Mouse (Mus musculus): ENCODE data around the gene Npepl1. TPM values are rescaled to one million over a fixed set of nuclear protein-coding genes. Genes with fewer than 3 reads are reported as not detected.
A peak's percentile ranks its signal among the peaks of the same experiment; 100 is the strongest.

Gene Npepl1
- polyA plus RNA-seq, 1 experiment from 2014 or later, result 60.2 TPM

GRCm38 (mm10) chr2:174103527-174103926 lies 6.6 kb upstream of the Npepl1 start:
- Histone ChIP-seq H3K4me2 (replicated peaks; ENCODE audit: low read depth, low read length) (no peak overlapping the region), H3K4me3 (ENCODE audit: low read depth, low read length) (no peak overlapping the region), H3K4me1 (ENCODE audit: insufficient read depth, low read depth, low read length) (no peaks in the 10 kb centered on the region), H3K27ac (ENCODE audit: low read length) (no peak overlapping the region), H3K27me3 (replicated peaks; ENCODE audit: insufficient read depth, low read length) (no peaks in the 10 kb centered on the region), H3K9ac (replicated peaks; ENCODE audit: low read depth) (no peak overlapping the region), H3K9me3 (ENCODE audit: low read length) (no peaks in the 10 kb centered on the region), H3K36me3 (ENCODE audit: insufficient read depth, low read length) (no peaks in the 10 kb centered on the region)
- 60% methylated on average over 4 of the region's 4 CpGs for WGBS
- DNase-seq (ENCODE audit: low spot score) (no peak), ATAC-seq (no peak)
- TF ChIP-seq CTCF (IDR thresholded peaks at IDR 0.05), result no peak
- TF ChIP-seq EP300 (IDR thresholded peaks at IDR 0.05), result no peak

GRCm38 (mm10) chr2:174107375-174107774 lies 2.8 kb upstream of the Npepl1 start:
- Histone ChIP-seq H3K27ac (ENCODE audit: low read length) (no peak overlapping the region), H3K4me2 (replicated peaks; ENCODE audit: low read depth, low read length) (no peak overlapping the region), H3K4me1 (ENCODE audit: insufficient read depth, low read depth, low read length) (peaks cover 11% of the 10 kb centered on the region), H3K27me3 (replicated peaks; ENCODE audit: insufficient read depth, low read length) (no peaks in the 10 kb centered on the region), H3K9ac (replicated peaks; ENCODE audit: low read depth) (no peak overlapping the region), H3K9me3 (ENCODE audit: low read length) (no peaks in the 10 kb centered on the region), H3K36me3 (ENCODE audit: insufficient read depth, low read length) (no peaks in the 10 kb centered on the region), H3K4me3 (ENCODE audit: low read depth, low read length) (no peak overlapping the region)
- DNase-seq (ENCODE audit: low spot score) (no peak), ATAC-seq (no peak)
- WGBS, result 81% methylated on average over 3 of the region's 3 CpGs
- no peak for TF ChIP-seq EP300 (IDR thresholded peaks at IDR 0.05)
- TF ChIP-seq CTCF (IDR thresholded peaks at IDR 0.05), result no peak

DNA sequence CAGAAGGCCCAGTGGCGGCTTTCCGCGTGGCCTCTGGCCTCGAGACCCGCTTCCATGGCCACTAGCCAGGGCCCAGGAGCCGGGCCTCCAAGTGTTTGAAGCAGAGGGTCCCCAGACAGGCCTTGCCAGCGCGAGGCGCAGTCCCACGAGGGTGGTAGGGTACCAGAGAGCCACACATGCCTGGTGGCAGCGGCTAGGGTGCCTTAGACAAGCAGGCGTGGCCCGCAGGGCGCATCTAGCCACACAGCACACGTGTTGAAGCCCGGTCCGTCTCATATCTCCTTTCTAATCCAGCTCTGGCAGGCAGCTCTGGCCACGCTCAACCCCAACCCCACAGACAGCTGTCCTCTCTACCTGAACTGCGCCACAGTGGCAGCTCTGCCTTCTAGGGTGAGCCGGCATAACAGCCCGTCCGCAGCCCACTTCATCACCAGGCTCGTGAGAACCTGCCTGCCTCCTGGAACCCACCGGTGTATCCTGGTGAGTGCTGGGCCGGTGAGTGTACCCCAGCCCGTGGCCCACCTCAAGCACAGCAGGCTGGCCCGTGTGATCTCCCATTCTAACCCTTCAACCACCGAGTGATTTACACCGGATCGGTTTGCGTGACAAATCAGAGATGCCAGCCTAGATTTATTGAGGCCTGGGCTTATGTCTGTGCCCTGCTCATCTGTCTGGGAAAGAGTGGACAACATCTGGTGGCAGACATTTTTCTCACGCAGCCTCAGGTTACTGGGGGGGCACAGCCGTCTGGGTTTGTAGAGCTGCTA lies 817 bp downstream of the Npepl1 start:
- H3K36me3 ChIP-seq (ENCODE audit: insufficient read depth, low read length), result peaks cover 9% of the 10 kb centered on the region
- DNase-seq (ENCODE audit: low spot score), result peak; percentile 17

GRCm38 (mm10) chr2:174112931-174113330 lies 2.8 kb downstream of the Npepl1 start:
- H3K9me3 ChIP-seq (ENCODE audit: low read length), result no peaks in the 10 kb centered on the region
- H3K9ac ChIP-seq (replicated peaks; ENCODE audit: low read depth), result no peak overlapping the region
- no peak overlapping the region for H3K4me2 ChIP-seq (replicated peaks; ENCODE audit: low read depth, low read length)
- no peak overlapping the region for H3K27ac ChIP-seq (ENCODE audit: low read length)
- H3K4me3 ChIP-seq (ENCODE audit: low read depth, low read length), result no peak overlapping the region
- no peak for DNase-seq (ENCODE audit: low spot score)
- no peak for ATAC-seq
- TF ChIP-seq EP300 (IDR thresholded peaks at IDR 0.05), result no peak
- WGBS, result 69% methylated on average over 18 of the region's 18 CpGs
- H3K27me3 ChIP-seq (replicated peaks; ENCODE audit: insufficient read depth, low read length), result no peaks in the 10 kb centered on the region
- H3K36me3 ChIP-seq (ENCODE audit: insufficient read depth, low read length), result peaks cover 10% of the 10 kb centered on the region
- peaks cover 11% of the 10 kb centered on the region for H3K4me1 ChIP-seq (ENCODE audit: insufficient read depth, low read depth, low read length)

More for the DNA sequence above, 817 bp downstream of the Npepl1 start:
- H3K4me3 ChIP-seq (ENCODE audit: low read depth, low read length), result peak overlapping the region; percentile 62
- H3K27ac ChIP-seq (ENCODE audit: low read length), result peak overlapping the region; percentile 66
- H3K4me1 ChIP-seq (ENCODE audit: insufficient read depth, low read depth, low read length), result peaks cover 11% of the 10 kb centered on the region
- no peaks in the 10 kb centered on the region for H3K27me3 ChIP-seq (replicated peaks; ENCODE audit: insufficient read depth, low read length)
- no peak for TF ChIP-seq EP300 (IDR thresholded peaks at IDR 0.05)
- no peak for TF ChIP-seq CTCF (IDR thresholded peaks at IDR 0.05)
- peak overlapping the region; percentile 76 for H3K9ac ChIP-seq (replicated peaks; ENCODE audit: low read depth)
- no peaks in the 10 kb centered on the region for H3K9me3 ChIP-seq (ENCODE audit: low read length)
- WGBS, result 44% methylated on average over 33 of the region's 33 CpGs
- ATAC-seq, result peak; percentile 35
- H3K4me2 ChIP-seq (replicated peaks; ENCODE audit: low read depth, low read length), result peak overlapping the region; percentile 85

DNA sequence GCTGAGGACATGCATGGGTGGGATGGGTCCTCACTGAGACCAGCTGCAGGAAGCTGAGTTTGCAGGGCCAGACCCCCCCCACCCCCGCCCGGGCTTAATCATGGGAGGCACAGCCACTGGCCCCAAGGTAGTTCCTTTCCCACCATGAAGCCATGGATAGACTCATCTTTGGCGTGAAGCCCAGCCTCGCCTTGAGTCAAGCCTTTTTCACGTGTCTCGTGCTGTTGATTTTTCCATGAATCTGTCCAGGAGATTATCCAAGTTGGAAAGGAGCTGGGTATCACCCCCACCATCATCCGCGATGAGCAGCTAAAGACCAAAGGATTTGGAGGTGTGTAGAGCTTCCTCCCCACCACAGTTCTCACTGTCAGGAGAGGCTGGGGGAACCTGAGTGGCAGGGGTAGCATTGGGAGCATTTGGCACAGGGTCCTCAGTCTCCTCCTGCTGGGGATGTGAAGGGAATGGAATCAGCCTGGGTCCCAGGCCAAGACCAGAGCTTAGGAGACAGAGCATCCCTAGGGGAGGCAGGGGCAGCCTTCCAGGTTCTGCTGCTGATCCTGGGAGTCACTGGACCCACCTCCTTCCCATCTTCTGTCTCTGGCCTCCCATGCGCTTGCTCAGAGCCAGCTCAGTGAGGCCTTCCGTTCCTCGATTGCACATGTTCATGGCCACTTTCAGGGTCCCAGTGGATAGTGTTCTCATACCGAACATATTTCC lies 4.2 kb downstream of the Npepl1 start:
- Histone ChIP-seq H3K4me1 (ENCODE audit: insufficient read depth, low read depth, low read length) (peaks cover 11% of the 10 kb centered on the region), H3K9me3 (ENCODE audit: low read length) (no peaks in the 10 kb centered on the region), H3K27ac (ENCODE audit: low read length) (no peak overlapping the region), H3K4me3 (ENCODE audit: low read depth, low read length) (no peak overlapping the region), H3K9ac (replicated peaks; ENCODE audit: low read depth) (no peak overlapping the region), H3K4me2 (replicated peaks; ENCODE audit: low read depth, low read length) (no peak overlapping the region), H3K36me3 (ENCODE audit: insufficient read depth, low read length) (peaks cover 11% of the 10 kb centered on the region), H3K27me3 (replicated peaks; ENCODE audit: insufficient read depth, low read length) (no peaks in the 10 kb centered on the region)
- TF ChIP-seq CTCF (IDR thresholded peaks at IDR 0.05) (no peak), EP300 (IDR thresholded peaks at IDR 0.05) (no peak)
- WGBS, result 90% methylated on average over 12 of the region's 12 CpGs
- DNase-seq (ENCODE audit: low spot score) (no peak), ATAC-seq (no peak)

DNA sequence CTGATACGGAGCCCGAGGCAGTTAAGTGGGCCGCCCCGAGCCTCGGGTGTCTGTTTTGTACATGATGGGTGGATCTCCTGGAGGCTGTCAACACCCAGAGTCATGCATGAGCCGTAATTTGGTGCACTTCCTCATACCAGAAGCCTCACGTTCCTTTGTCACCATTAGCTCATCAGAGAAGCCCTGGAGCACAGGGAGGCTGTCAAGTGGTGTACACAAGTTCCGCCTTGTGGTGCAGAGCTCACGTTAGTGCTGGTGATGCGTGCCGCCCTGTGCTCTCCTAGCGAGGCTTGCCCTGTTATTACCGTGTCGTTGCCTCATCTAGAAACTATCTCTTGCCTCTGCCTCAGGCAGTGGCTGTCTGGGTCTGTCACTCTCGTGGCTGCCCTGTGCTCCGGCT lies 6.8 kb downstream of the Npepl1 start:
- WGBS, result 70% methylated on average over 16 of the region's 16 CpGs

More for the DNA sequence above, 6.8 kb downstream of the Npepl1 start:
- Histone ChIP-seq H3K27me3 (replicated peaks; ENCODE audit: insufficient read depth, low read length) (no peaks in the 10 kb centered on the region), H3K4me3 (ENCODE audit: low read depth, low read length) (no peak overlapping the region), H3K4me1 (ENCODE audit: insufficient read depth, low read depth, low read length) (no peaks in the 10 kb centered on the region), H3K9me3 (ENCODE audit: low read length) (no peaks in the 10 kb centered on the region), H3K9ac (replicated peaks; ENCODE audit: low read depth) (no peak overlapping the region), H3K4me2 (replicated peaks; ENCODE audit: low read depth, low read length) (no peak overlapping the region), H3K36me3 (ENCODE audit: insufficient read depth, low read length) (peaks cover 22% of the 10 kb centered on the region), H3K27ac (ENCODE audit: low read length) (no peak overlapping the region)
- 0 out of 2 replicates have a peak, but pooled peaks have one; percentile 11 for ATAC-seq
- TF ChIP-seq EP300 (IDR thresholded peaks at IDR 0.05), result no peak
- TF ChIP-seq CTCF (IDR thresholded peaks at IDR 0.05), result no peak
- no peak for DNase-seq (ENCODE audit: low spot score)
